Mouse (Mus musculus): ENCODE results near the gene Pid1.

Gene Pid1

GRCm38 (mm10) chr1:84177696-84178095 is 186.3 kb downstream of the Pid1 start:
- ATAC-seq (ENCODE audit: low TSS enrichment), result peak; percentile 52

- peak; percentile 35 for ATAC-seq (ENCODE audit: low TSS enrichment)
Measured at GRCm38 (mm10) chr1:84177033-84177432, 186.9 kb downstream of the Pid1 start.

GRCm38 (mm10) chr1:84172941-84173340 is 191.0 kb downstream of the Pid1 start:
- ATAC-seq (ENCODE audit: low TSS enrichment), result peak; percentile 32

GRCm38 (mm10) chr1:84157790-84158189 is 206.2 kb downstream of the Pid1 start:
- no peak for ATAC-seq (ENCODE audit: low TSS enrichment)

- peak; percentile 53 for ATAC-seq (ENCODE audit: low TSS enrichment)
Measured at GRCm38 (mm10) chr1:84155585-84155930, 208.4 kb downstream of the Pid1 start.

- peak; percentile 35 for ATAC-seq (ENCODE audit: low TSS enrichment)
Measured at GRCm38 (mm10) chr1:84154725-84155584, 209.0 kb downstream of the Pid1 start.

DNA sequence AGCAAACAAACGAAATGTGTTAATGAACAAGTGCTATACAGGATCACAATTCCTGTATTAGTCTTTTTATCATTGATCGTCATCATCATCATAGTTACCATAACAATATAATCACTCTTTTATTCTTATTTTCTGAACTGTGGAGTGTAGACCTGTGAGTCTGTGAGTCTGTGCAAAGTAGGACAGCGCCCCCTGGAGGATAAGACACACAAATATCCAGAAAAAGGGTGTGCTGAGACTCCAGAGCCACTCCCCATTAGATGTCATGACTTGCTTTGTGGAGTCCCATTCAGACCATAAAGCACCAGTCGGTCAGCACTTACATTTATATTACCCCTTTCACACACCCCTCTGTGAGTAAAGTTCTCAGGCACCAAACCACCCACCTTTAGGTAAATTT is 210.0 kb downstream of the Pid1 start:
- peak; percentile 66 for ATAC-seq (ENCODE audit: low TSS enrichment)

DNA sequence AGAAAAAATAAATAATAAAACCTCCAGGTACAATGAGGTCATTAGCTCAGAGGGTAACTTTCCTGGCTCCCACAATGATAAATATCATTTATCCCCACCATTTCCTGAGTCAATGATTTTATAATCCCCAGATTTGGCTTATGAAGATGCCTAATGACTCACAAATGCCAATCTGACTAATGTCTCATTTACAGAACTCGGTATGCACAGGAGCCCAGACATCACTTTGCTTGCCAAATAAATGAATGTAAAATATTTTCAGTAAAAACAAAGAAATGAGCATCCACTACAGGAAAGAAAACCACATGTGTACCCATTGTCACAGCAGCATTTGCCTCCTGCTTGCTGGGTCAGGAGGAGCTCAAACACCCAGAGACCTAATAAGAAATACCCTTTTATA is 222.4 kb downstream of the Pid1 start:
- no peak for ATAC-seq (ENCODE audit: low TSS enrichment)

DNA sequence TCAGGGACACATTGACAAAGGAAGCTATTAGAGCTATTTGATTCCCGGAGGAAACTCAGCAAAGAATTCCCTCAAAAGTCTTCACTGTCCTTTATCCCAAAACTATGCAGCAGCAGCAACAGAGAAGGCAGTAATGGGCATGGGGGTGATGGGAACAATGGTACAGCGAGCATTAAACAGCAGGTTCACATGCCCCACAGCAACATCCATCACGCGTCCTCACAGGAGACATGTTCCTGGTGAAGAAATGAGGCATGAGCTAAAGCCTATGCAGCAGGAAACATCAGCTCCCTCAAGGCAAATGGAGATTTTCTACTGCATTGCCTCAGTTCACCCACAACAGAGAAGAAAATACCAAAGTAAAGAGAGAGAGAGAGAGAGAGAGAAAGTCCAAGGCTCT is 231.5 kb downstream of the Pid1 start:
- no peak for ATAC-seq (ENCODE audit: low TSS enrichment)

GRCm38 (mm10) chr1:84131799-84132198 is 232.2 kb downstream of the Pid1 start:
- ATAC-seq (ENCODE audit: low TSS enrichment), result no peak

DNA sequence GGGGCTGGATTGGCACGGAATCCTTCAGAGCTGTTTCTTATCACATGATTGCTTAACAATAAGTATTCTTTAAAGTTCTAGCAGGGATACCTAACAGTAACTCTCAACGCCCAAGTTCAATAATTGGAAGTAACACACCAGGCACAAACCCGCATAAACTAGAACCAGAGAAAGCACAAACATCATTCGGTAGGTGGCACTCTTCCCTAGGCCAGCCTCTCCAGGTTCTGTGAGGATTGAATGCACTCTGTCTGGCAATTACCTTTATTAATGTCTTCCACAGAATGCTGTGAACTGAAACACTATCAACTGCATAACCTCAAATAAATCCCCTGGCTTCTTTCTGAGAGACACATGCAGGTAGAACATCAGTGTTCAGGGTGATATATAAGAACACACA is 235.5 kb downstream of the Pid1 start:
- peak; percentile 94 for ATAC-seq (ENCODE audit: low TSS enrichment)

DNA sequence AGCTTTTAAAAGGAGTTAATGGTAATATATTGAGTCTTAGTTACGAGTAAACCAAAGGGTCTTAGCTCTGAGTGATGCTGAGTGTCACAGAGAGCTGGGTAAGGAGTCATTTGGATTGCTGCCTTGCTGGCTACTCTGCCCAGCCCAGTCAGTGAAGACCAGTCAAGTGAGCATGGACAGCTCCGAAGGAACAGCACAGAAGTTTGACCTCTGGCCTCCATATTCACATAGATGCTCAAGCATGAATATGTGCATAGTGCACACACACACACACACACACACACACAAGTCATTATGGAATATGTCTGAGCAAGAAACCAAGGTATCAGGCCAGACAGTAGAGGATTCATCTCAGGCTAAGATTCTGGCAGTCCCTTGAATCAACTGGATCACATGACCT is 244.7 kb downstream of the Pid1 start:
- no peak for ATAC-seq (ENCODE audit: low TSS enrichment)

DNA sequence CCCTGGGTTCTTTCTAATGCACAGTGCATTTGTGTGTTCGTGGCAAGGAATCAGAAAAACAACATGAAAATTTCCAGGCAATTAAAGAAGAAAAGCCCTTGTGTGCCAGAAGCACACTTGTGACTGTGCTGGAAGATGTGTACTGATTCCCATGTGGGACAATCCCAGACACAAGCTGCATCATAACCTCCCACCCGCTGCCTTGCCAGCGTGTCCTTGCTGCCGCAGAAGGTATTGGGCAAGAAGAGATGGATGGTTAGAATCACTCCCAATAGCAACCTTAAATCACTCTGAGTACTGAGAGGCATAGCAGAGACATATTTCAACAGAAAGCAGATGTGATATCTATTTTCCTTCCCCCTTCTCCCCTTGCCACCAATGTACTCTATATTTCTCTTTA is 257.2 kb downstream of the Pid1 start:
- ATAC-seq (ENCODE audit: low TSS enrichment), result no peak

- no peak for ATAC-seq (ENCODE audit: low TSS enrichment)
Measured at GRCm38 (mm10) chr1:84102052-84102451, 261.9 kb downstream of the Pid1 start.

GRCm38 (mm10) chr1:84097398-84097797 is 266.6 kb downstream of the Pid1 start:
- no peak for ATAC-seq (ENCODE audit: low TSS enrichment)

GRCm38 (mm10) chr1:84093291-84093690 is 270.7 kb downstream of the Pid1 start:
- ATAC-seq (ENCODE audit: low TSS enrichment), result no peak

DNA sequence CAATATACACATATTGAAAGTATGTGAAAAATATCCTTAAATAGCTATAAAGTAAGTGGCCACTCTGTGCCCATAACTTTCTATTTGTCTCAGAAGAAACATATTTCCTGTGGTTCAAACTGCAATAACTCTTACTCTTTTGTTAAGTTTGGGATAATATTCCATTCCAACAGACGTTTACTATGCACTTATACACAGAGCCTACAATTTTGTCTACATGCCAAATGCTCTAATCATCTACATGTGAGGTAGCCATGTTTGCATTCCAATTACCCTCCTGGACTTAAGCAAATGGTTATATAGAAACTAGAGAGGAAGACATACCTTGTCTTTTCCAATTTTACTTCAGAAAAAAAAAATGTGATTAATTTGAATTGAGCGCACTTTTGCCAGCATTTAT is 274.3 kb downstream of the Pid1 start:
- ATAC-seq (ENCODE audit: low TSS enrichment), result no peak

- ATAC-seq (ENCODE audit: low TSS enrichment), result no peak
Measured at GRCm38 (mm10) chr1:84087957-84088356, 276.0 kb downstream of the Pid1 start.

- peak; percentile 58 for ATAC-seq (ENCODE audit: low TSS enrichment)
Measured at GRCm38 (mm10) chr1:84087325-84087724, 276.7 kb downstream of the Pid1 start.

GRCm38 (mm10) chr1:84086486-84086885 is 277.5 kb downstream of the Pid1 start:
- ATAC-seq (ENCODE audit: low TSS enrichment), result no peak

- ATAC-seq (ENCODE audit: low TSS enrichment), result 0 out of 2 replicates have a peak, but pooled peaks have one; percentile 33
Measured at GRCm38 (mm10) chr1:84085361-84085760, 278.6 kb downstream of the Pid1 start.

DNA sequence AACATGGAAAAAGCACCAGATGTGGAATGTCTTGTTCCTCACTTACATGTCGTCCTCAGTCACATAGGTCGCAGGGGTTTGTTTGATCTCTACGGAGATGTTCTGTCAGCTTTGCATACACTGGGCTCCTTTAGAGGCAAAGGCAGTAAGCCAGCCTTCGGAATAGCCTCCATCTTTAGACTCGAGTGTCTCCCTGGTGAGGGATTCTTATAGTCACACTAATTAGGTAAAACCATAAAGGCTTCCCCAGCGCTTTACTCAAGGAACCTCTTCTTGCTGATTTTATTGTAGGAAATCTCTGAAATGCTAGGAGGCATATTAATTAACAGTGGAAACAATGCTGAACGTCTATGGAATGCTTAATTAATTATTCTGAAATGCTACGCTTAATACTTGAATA is 284.4 kb downstream of the Pid1 start:
- no peak for ATAC-seq (ENCODE audit: low TSS enrichment)

- ATAC-seq (ENCODE audit: low TSS enrichment), result no peak
Measured at GRCm38 (mm10) chr1:84077023-84077422, 287.0 kb downstream of the Pid1 start.
